In genomic region chrX:74246693-74247092, GRCm38 (mm10) we compare ENCODE assay signal across 7 mouse cellular contexts. TPM values are rescaled to one million over a fixed set of nuclear protein-coding genes. Genes with fewer than 3 reads are reported as not detected.
DNase-seq lines count a peak whose midpoint lies in the region; ATAC-seq lines count a peak whose summit lies in the region.

No protein-coding gene starts in this region.

- H3K27ac ChIP-seq in forebrain, embryonic 11.5 days (ENCODE audit: low read depth, low read length): no peak overlapping the region
- H3K27ac ChIP-seq in intestine, embryonic 16.5 days (ENCODE audit: low read length): peak overlapping the region; percentile 64
- H3K27ac ChIP-seq in midbrain, embryonic 13.5 days: peak overlapping the region; percentile 91

- peak overlapping the region; percentile 53 for H3K4me2 ChIP-seq in forebrain, embryonic 11.5 days (ENCODE audit: low read depth, low read length, severe bottlenecking)
- peak overlapping the region; percentile 53 for H3K4me2 ChIP-seq in intestine, embryonic 16.5 days (ENCODE audit: low read depth, low read length)
- H3K4me2 ChIP-seq in midbrain, embryonic 13.5 days (replicated peaks): peak overlapping the region; percentile 68

- 0 out of 2 replicates have a peak overlapping the region, but pooled peaks have one; percentile 29 for H3K9ac ChIP-seq in forebrain, embryonic 11.5 days (ENCODE audit: low read length)
- H3K9ac ChIP-seq in intestine, embryonic 16.5 days (ENCODE audit: low read depth, low read length): peak overlapping the region; percentile 49
- H3K9ac ChIP-seq in midbrain, embryonic 13.5 days (replicated peaks): peak overlapping the region; percentile 59; the same call in 1 of the 2 replicates

- peak; percentile 55 to 68 for DNase-seq in spleen, postnatal 36 days (ENCODE audit: low spot score in 2 of 2)
- no peak for DNase-seq in spleen, adult 18-20 months
- DNase-seq in forebrain, embryonic 11.5 days (ENCODE audit: low spot score): no peak
- DNase-seq in B cell, adult 2 months: no peak

- peak overlapping the region; percentile 54 for H3K4me3 ChIP-seq in forebrain, embryonic 11.5 days (ENCODE audit: low read depth, low read length)
- H3K4me3 ChIP-seq in intestine, embryonic 16.5 days (ENCODE audit: low read length): peak overlapping the region; percentile 56
- H3K4me3 ChIP-seq in midbrain, embryonic 13.5 days (replicated peaks): peak overlapping the region; percentile 59

- H3K27me3 ChIP-seq in forebrain, embryonic 11.5 days (ENCODE audit: control insufficient read depth, insufficient read depth, low read length): no peaks in the 10 kb centered on the region
- no peaks in the 10 kb centered on the region for H3K27me3 ChIP-seq in intestine, embryonic 16.5 days (replicated peaks; ENCODE audit: control insufficient read depth, insufficient read depth, low read length)
- H3K27me3 ChIP-seq in midbrain, embryonic 13.5 days: no peaks in the 10 kb centered on the region

- no peaks in the 10 kb centered on the region for H3K9me3 ChIP-seq in forebrain, embryonic 11.5 days (ENCODE audit: control insufficient read depth, low read length)
- H3K9me3 ChIP-seq in intestine, embryonic 16.5 days (ENCODE audit: control insufficient read depth, low read length): no peaks in the 10 kb centered on the region
- H3K9me3 ChIP-seq in midbrain, embryonic 13.5 days: no peaks in the 10 kb centered on the region

- 26% methylated on average over 14 of the region's 15 CpGs for WGBS in forebrain, embryonic 11.5 days
- 16% methylated on average over 15 of the region's 15 CpGs for WGBS in intestine, embryonic 16.5 days
- 32% methylated on average over 15 of the region's 15 CpGs for WGBS in midbrain, embryonic 13.5 days

- no peaks in the 10 kb centered on the region for H3K4me1 ChIP-seq in forebrain, embryonic 11.5 days (replicated peaks; ENCODE audit: control insufficient read depth, insufficient read depth, low read length)
- peaks cover 8% of the 10 kb centered on the region for H3K4me1 ChIP-seq in intestine, embryonic 16.5 days (ENCODE audit: control insufficient read depth, insufficient read depth, low read length)
- H3K4me1 ChIP-seq in midbrain, embryonic 13.5 days (replicated peaks): peaks cover 21% of the 10 kb centered on the region

- no peaks in the 10 kb centered on the region for H3K36me3 ChIP-seq in forebrain, embryonic 11.5 days (ENCODE audit: control insufficient read depth, insufficient read depth, low read length)
- no peaks in the 10 kb centered on the region for H3K36me3 ChIP-seq in intestine, embryonic 16.5 days (ENCODE audit: control insufficient read depth, insufficient read depth, low read length)
- H3K36me3 ChIP-seq in midbrain, embryonic 13.5 days: peaks cover 12% of the 10 kb centered on the region

- peak; percentile 35 for ATAC-seq in forebrain, embryonic 11.5 days (replicated peaks; ENCODE audit: low FRiP score)
- ATAC-seq in intestine, embryonic 16.5 days: peak; percentile 51
- peak; percentile 34 for ATAC-seq in midbrain, embryonic 13.5 days
- ATAC-seq in monocyte, adult 5-6 weeks (replicated peaks; ENCODE audit: insufficient number of reproducible peaks, low FRiP score, low TSS enrichment, poor library complexity, severe bottlenecking): no peak

RNA-seq across cellular contexts. Expression of gene Flna, which starts 2.9 kb away (rescaled TPM):
- polyA plus RNA-seq in forebrain, embryonic 11.5 days (2014; fragmentation: Nextera tagmentation; extraction: Ambion mirVana): 242 and 249 TPM in 2 replicates
- polyA plus RNA-seq in intestine, embryonic 16.5 days (2015; fragmentation: Nextera tagmentation; extraction: Ambion mirVana): 240 and 269 TPM in 2 replicates
- 102 and 109 TPM in 2 replicates for polyA plus RNA-seq in midbrain, embryonic 13.5 days (2015; fragmentation: Nextera tagmentation; extraction: Ambion mirVana)
- total RNA-seq in monocyte, adult 5-6 weeks (2017): 2,023 to 2,748 TPM (median 2,149 TPM) in 3 replicates

RNA-seq across cellular contexts. Expression of gene Emd, which starts 7.8 kb away (rescaled TPM):
- 27.0 and 28.0 TPM in 2 replicates for polyA plus RNA-seq in forebrain, embryonic 11.5 days (2014; fragmentation: Nextera tagmentation; extraction: Ambion mirVana)
- 18.3 and 22.5 TPM in 2 replicates for polyA plus RNA-seq in intestine, embryonic 16.5 days (2015; fragmentation: Nextera tagmentation; extraction: Ambion mirVana)
- 19.2 and 20.4 TPM in 2 replicates for polyA plus RNA-seq in midbrain, embryonic 13.5 days (2015; fragmentation: Nextera tagmentation; extraction: Ambion mirVana)
- 85.3 to 98.0 TPM (median 91.4 TPM) in 3 replicates for total RNA-seq in monocyte, adult 5-6 weeks (2017)

RNA-seq across cellular contexts. Expression of gene Rpl10, which starts 23.9 kb away (rescaled TPM):
- polyA plus RNA-seq in forebrain, embryonic 11.5 days (2014; fragmentation: Nextera tagmentation; extraction: Ambion mirVana): 614 and 677 TPM in 2 replicates
- 822 and 863 TPM in 2 replicates for polyA plus RNA-seq in intestine, embryonic 16.5 days (2015; fragmentation: Nextera tagmentation; extraction: Ambion mirVana)
- 542 and 551 TPM in 2 replicates for polyA plus RNA-seq in midbrain, embryonic 13.5 days (2015; fragmentation: Nextera tagmentation; extraction: Ambion mirVana)
- total RNA-seq in monocyte, adult 5-6 weeks (2017): 1,229 to 1,534 TPM (median 1,358 TPM) in 3 replicates

RNA-seq across cellular contexts. Expression of gene Taz, which starts 35.0 kb away (rescaled TPM):
- polyA plus RNA-seq in forebrain, embryonic 11.5 days (2014; fragmentation: Nextera tagmentation; extraction: Ambion mirVana): 58.1 and 64.3 TPM in 2 replicates
- polyA plus RNA-seq in intestine, embryonic 16.5 days (2015; fragmentation: Nextera tagmentation; extraction: Ambion mirVana): 85.3 and 91.1 TPM in 2 replicates
- 95.3 and 97.2 TPM in 2 replicates for polyA plus RNA-seq in midbrain, embryonic 13.5 days (2015; fragmentation: Nextera tagmentation; extraction: Ambion mirVana)
- 59.4 to 103 TPM (median 69.3 TPM) in 3 replicates for total RNA-seq in monocyte, adult 5-6 weeks (2017)

RNA-seq across cellular contexts. Expression of gene Dnase1l1, which starts 35.4 kb away (rescaled TPM):
- polyA plus RNA-seq in forebrain, embryonic 11.5 days (2014; fragmentation: Nextera tagmentation; extraction: Ambion mirVana): 3.5 and 5.2 TPM in 2 replicates
- 12.4 and 14.5 TPM in 2 replicates for polyA plus RNA-seq in intestine, embryonic 16.5 days (2015; fragmentation: Nextera tagmentation; extraction: Ambion mirVana)
- polyA plus RNA-seq in midbrain, embryonic 13.5 days (2015; fragmentation: Nextera tagmentation; extraction: Ambion mirVana): 2.8 and 3.0 TPM in 2 replicates
- 46.0 to 56.4 TPM (median 56.0 TPM) in 3 replicates for total RNA-seq in monocyte, adult 5-6 weeks (2017)

Comparison
In these comparisons a context has a peak if more than half of its experiments do, and no peak if none do; other contexts are left out.
1. DNase-seq: peak in spleen, postnatal 36 days (2 of 2); none in spleen, adult 18-20 months (0 of 2), forebrain, embryonic 11.5 days (single experiment) and B cell, adult 2 months (0 of 2).
2. Peak in every context shown above with its lines, with median percentiles within 50 percentile points of each other: H3K4me2 ChIP-seq, H3K4me3 ChIP-seq and H3K9ac ChIP-seq.